Mouse (Mus musculus) sigmoid colon, adult 10 weeks (tissue): ENCODE results near the gene Wdr93. TPM values are rescaled to one million over a fixed set of nuclear protein-coding genes. Genes with fewer than 3 reads are reported as not detected.

Source experiments
- polyA plus RNA-seq: library from polyadenylated mRNA; stranded (reverse); fragments of 350-450 nt; fragmentation: Illumina TruSeq; extraction: RNeasy Lipid Tissue Mini Kit (QIAGEN cat#74804); gene quantifications from one replicate; pipeline ENCODE4 v1.2.3, GENCODE M21; 2014; ENCODE audit warnings: low read depth, low replicate concordance

Wdr93 gene
- polyA plus RNA-seq: 0.44 TPM

GRCm38 (mm10) chr7:79742659-79743536 is at the start of gene Wdr93, which contains the start of gene Pex11a:
Wdr93 (plus strand) TSS chr7:79743163.
Pex11a (minus strand) TSS chr7:79743131.

GRCm38 (mm10) chr7:79715187-79715981 is 27.6 kb upstream of the Wdr93 start, which contains the start of gene Kif7:
Kif7 (minus strand) TSS chr7:79715720.

GRCm38 (mm10) chr7:79732622-79733021 is 10.3 kb upstream of the Wdr93 start, which contains the start of gene Plin1:
Plin1 (minus strand) TSS chr7:79732903.

GRCm38 (mm10) chr7:79793688-79794087 is 50.7 kb downstream of the Wdr93 start, which contains the start of gene Mesp1:
Mesp1 (minus strand) TSS chr7:79793788.

GRCm38 (mm10) chr7:79810611-79811506 is 67.9 kb downstream of the Wdr93 start, which contains the start of gene Mesp2:
Mesp2 (plus strand) TSS chr7:79810727.

Other genes starting within 250 kb of the Wdr93 start
- gene Rhcg, start 125.5 kb upstream of the Wdr93 start, polyA plus RNA-seq: not detected
- gene Ticrr, start 83.0 kb upstream of the Wdr93 start, polyA plus RNA-seq: 1.7 TPM
- gene Kif7, start 27.4 kb upstream of the Wdr93 start, polyA plus RNA-seq: 0.16 TPM
- 5.8 TPM for gene Plin1, start 10.3 kb upstream of the Wdr93 start, polyA plus RNA-seq
- 24.7 TPM for gene Pex11a, start within 50 bp of the Wdr93 start, polyA plus RNA-seq
- not detected for gene Mesp1, start 50.6 kb downstream of the Wdr93 start, polyA plus RNA-seq
- gene Mesp2, start 67.6 kb downstream of the Wdr93 start, polyA plus RNA-seq: not detected
- 4.8 TPM for gene Anpep, start 117.9 kb downstream of the Wdr93 start, polyA plus RNA-seq
- gene Ap3s2, start 177.5 kb downstream of the Wdr93 start, polyA plus RNA-seq: 32.1 TPM
- 19.6 TPM for gene Arpin, start 192.2 kb downstream of the Wdr93 start, polyA plus RNA-seq